Mouse (Mus musculus): ENCODE data around the gene Apobec4. TPM values are rescaled to one million over a fixed set of nuclear protein-coding genes. Genes with fewer than 3 reads are reported as not detected.

Apobec4 gene
- total RNA-seq, 1 experiment = not detected

GRCm38 (mm10) chr1:152711037-152711436 lies 39.3 kb upstream of the Apobec4 start:
- Histone ChIP-seq H3K36me3 (ENCODE audit: control insufficient read depth, insufficient read depth, low read length, poor library complexity, severe bottlenecking) (no peaks in the 10 kb centered on the region), H3K4me3 (ENCODE audit: insufficient read depth in 1 of 2, low read depth in 1 of 2, low read length in 2 of 2, poor library complexity in 1 of 2, severe bottlenecking in 1 of 2) (no peak overlapping the region), H3K4me1 (ENCODE audit: control insufficient read depth in 2 of 2, insufficient read depth in 2 of 2, low read length in 2 of 2, poor library complexity in 1 of 2) (no peaks in the 10 kb centered on the region), H3K9ac (ENCODE audit: insufficient read depth, low read depth, low read length, poor library complexity, severe bottlenecking) (no peak overlapping the region), H3K27ac (ENCODE audit: insufficient read depth, low read depth, low read length, poor library complexity, severe bottlenecking) (no peak overlapping the region), H3K9me3 (ENCODE audit: control insufficient read depth, insufficient read depth, low read depth, low read length) (no peaks in the 10 kb centered on the region)
- TF ChIP-seq CHD2 (IDR thresholded peaks at IDR 0.05; ENCODE audit: low read depth, low read length) = no peak
- TF ChIP-seq ZC3H11A (IDR thresholded peaks at IDR 0.05; ENCODE audit: borderline replicate concordance, low read depth, low read length) = no peak
- no peak for TF ChIP-seq MAFK (IDR thresholded peaks at IDR 0.05; ENCODE audit: insufficient read depth, low read depth, low read length)
- TF ChIP-seq ZNF384 (IDR thresholded peaks at IDR 0.05; ENCODE audit: low read depth, low read length) = no peak
- TF ChIP-seq HCFC1 (IDR thresholded peaks at IDR 0.05; ENCODE audit: borderline replicate concordance, insufficient read depth, low read length) = no peak
- in situ Hi-C loops (cut with MboI; ENCODE audit: low sequenced_read_pairs in 2 of 2, unreplicated experiment in 2 of 2) = no loop called here
- no peak for DNase-seq (ENCODE audit: low read depth, low spot score)

GRCm38 (mm10) chr1:152713924-152714323 lies 36.4 kb upstream of the Apobec4 start:
- no peak overlapping the region for H3K4me3 ChIP-seq (ENCODE audit: insufficient read depth in 1 of 2, low read depth in 1 of 2, low read length in 2 of 2, poor library complexity in 1 of 2, severe bottlenecking in 1 of 2)
- H3K27ac ChIP-seq (ENCODE audit: insufficient read depth, low read depth, low read length, poor library complexity, severe bottlenecking) = no peak overlapping the region
- in situ Hi-C loops (cut with MboI; ENCODE audit: low sequenced_read_pairs in 2 of 2, unreplicated experiment in 2 of 2) = no loop called here
- no peaks in the 10 kb centered on the region for H3K9me3 ChIP-seq (ENCODE audit: control insufficient read depth, insufficient read depth, low read depth, low read length)
- TF ChIP-seq ZNF384 (IDR thresholded peaks at IDR 0.05; ENCODE audit: low read depth, low read length) = no peak
- no peak for TF ChIP-seq HCFC1 (IDR thresholded peaks at IDR 0.05; ENCODE audit: borderline replicate concordance, insufficient read depth, low read length)
- no peak for TF ChIP-seq CHD2 (IDR thresholded peaks at IDR 0.05; ENCODE audit: low read depth, low read length)
- TF ChIP-seq MAFK (IDR thresholded peaks at IDR 0.05; ENCODE audit: insufficient read depth, low read depth, low read length) = no peak
- no peak for TF ChIP-seq ZC3H11A (IDR thresholded peaks at IDR 0.05; ENCODE audit: borderline replicate concordance, low read depth, low read length)
- H3K36me3 ChIP-seq (ENCODE audit: control insufficient read depth, insufficient read depth, low read length, poor library complexity, severe bottlenecking) = no peaks in the 10 kb centered on the region
- DNase-seq (ENCODE audit: low read depth, low spot score) = no peak
- H3K4me1 ChIP-seq (ENCODE audit: control insufficient read depth in 2 of 2, insufficient read depth in 2 of 2, low read length in 2 of 2, poor library complexity in 1 of 2) = peaks cover 0 to 2% of the 10 kb centered on the region in 2 experiments; a peak in 1 of 4 replicates
- H3K9ac ChIP-seq (ENCODE audit: insufficient read depth, low read depth, low read length, poor library complexity, severe bottlenecking) = no peak overlapping the region

- Histone ChIP-seq H3K36me3 (ENCODE audit: control insufficient read depth, insufficient read depth, low read length, poor library complexity, severe bottlenecking) (no peaks in the 10 kb centered on the region), H3K27ac (ENCODE audit: insufficient read depth, low read depth, low read length, poor library complexity, severe bottlenecking) (no peak overlapping the region), H3K9ac (ENCODE audit: insufficient read depth, low read depth, low read length, poor library complexity, severe bottlenecking) (no peak overlapping the region), H3K4me1 (ENCODE audit: control insufficient read depth in 2 of 2, insufficient read depth in 2 of 2, low read length in 2 of 2, poor library complexity in 1 of 2) (peaks cover 0 to 2% of the 10 kb centered on the region in 2 experiments; a peak in 1 of 4 replicates), H3K4me3 (ENCODE audit: insufficient read depth in 1 of 2, low read depth in 1 of 2, low read length in 2 of 2, poor library complexity in 1 of 2, severe bottlenecking in 1 of 2) (no peak overlapping the region), H3K9me3 (ENCODE audit: control insufficient read depth, insufficient read depth, low read depth, low read length) (no peaks in the 10 kb centered on the region)
- no peak for DNase-seq (ENCODE audit: low read depth, low spot score)
- in situ Hi-C loops (cut with MboI; ENCODE audit: low sequenced_read_pairs in 2 of 2, unreplicated experiment in 2 of 2) = no loop called here
- TF ChIP-seq CHD2 (IDR thresholded peaks at IDR 0.05; ENCODE audit: low read depth, low read length) (no peak), HCFC1 (IDR thresholded peaks at IDR 0.05; ENCODE audit: borderline replicate concordance, insufficient read depth, low read length) (no peak), ZNF384 (IDR thresholded peaks at IDR 0.05; ENCODE audit: low read depth, low read length) (no peak), MAFK (IDR thresholded peaks at IDR 0.05; ENCODE audit: insufficient read depth, low read depth, low read length) (no peak), ZC3H11A (IDR thresholded peaks at IDR 0.05; ENCODE audit: borderline replicate concordance, low read depth, low read length) (no peak)
These were observed 35.9 kb upstream of the Apobec4 start for GRCm38 (mm10) chr1:152714405-152714804.

- Histone ChIP-seq H3K4me1 (ENCODE audit: control insufficient read depth in 2 of 2, insufficient read depth in 2 of 2, low read length in 2 of 2, poor library complexity in 1 of 2) (peaks cover 2 to 4% of the 10 kb centered on the region in 2 experiments; a peak in 2 of 4 replicates), H3K27ac (ENCODE audit: insufficient read depth, low read depth, low read length, poor library complexity, severe bottlenecking) (no peak overlapping the region), H3K4me3 (ENCODE audit: insufficient read depth in 1 of 2, low read depth in 1 of 2, low read length in 2 of 2, poor library complexity in 1 of 2, severe bottlenecking in 1 of 2) (no peak overlapping the region), H3K36me3 (ENCODE audit: control insufficient read depth, insufficient read depth, low read length, poor library complexity, severe bottlenecking) (no peaks in the 10 kb centered on the region), H3K9me3 (ENCODE audit: control insufficient read depth, insufficient read depth, low read depth, low read length) (no peaks in the 10 kb centered on the region), H3K9ac (ENCODE audit: insufficient read depth, low read depth, low read length, poor library complexity, severe bottlenecking) (no peak overlapping the region)
- in situ Hi-C loops (cut with MboI; ENCODE audit: low sequenced_read_pairs in 2 of 2, unreplicated experiment in 2 of 2) = no loop called here
- TF ChIP-seq CHD2 (IDR thresholded peaks at IDR 0.05; ENCODE audit: low read depth, low read length) (no peak), MAFK (IDR thresholded peaks at IDR 0.05; ENCODE audit: insufficient read depth, low read depth, low read length) (no peak), ZNF384 (IDR thresholded peaks at IDR 0.05; ENCODE audit: low read depth, low read length) (no peak), HCFC1 (IDR thresholded peaks at IDR 0.05; ENCODE audit: borderline replicate concordance, insufficient read depth, low read length) (no peak)
- no peak for DNase-seq (ENCODE audit: low read depth, low spot score)
These were observed 33.0 kb upstream of the Apobec4 start for GRCm38 (mm10) chr1:152717329-152717728.

- no peak overlapping the region for H3K27ac ChIP-seq (ENCODE audit: insufficient read depth, low read depth, low read length, poor library complexity, severe bottlenecking)
These were observed 32.2 kb upstream of the Apobec4 start for GRCm38 (mm10) chr1:152718200-152718599.

More at GRCm38 (mm10) chr1:152718200-152718599, 32.2 kb upstream of the Apobec4 start:
- Histone ChIP-seq H3K4me1 (ENCODE audit: control insufficient read depth in 2 of 2, insufficient read depth in 2 of 2, low read length in 2 of 2, poor library complexity in 1 of 2) (peaks cover 2 to 4% of the 10 kb centered on the region in 2 experiments; a peak in 2 of 4 replicates), H3K9me3 (ENCODE audit: control insufficient read depth, insufficient read depth, low read depth, low read length) (no peaks in the 10 kb centered on the region), H3K36me3 (ENCODE audit: control insufficient read depth, insufficient read depth, low read length, poor library complexity, severe bottlenecking) (no peaks in the 10 kb centered on the region), H3K9ac (ENCODE audit: insufficient read depth, low read depth, low read length, poor library complexity, severe bottlenecking) (no peak overlapping the region), H3K4me3 (ENCODE audit: insufficient read depth in 1 of 2, low read depth in 1 of 2, low read length in 2 of 2, poor library complexity in 1 of 2, severe bottlenecking in 1 of 2) (no peak overlapping the region)
- DNase-seq (ENCODE audit: low read depth, low spot score) = no peak
- in situ Hi-C loops (cut with MboI; ENCODE audit: low sequenced_read_pairs in 2 of 2, unreplicated experiment in 2 of 2) = no loop called here
- TF ChIP-seq ZNF384 (IDR thresholded peaks at IDR 0.05; ENCODE audit: low read depth, low read length) (no peak), CHD2 (IDR thresholded peaks at IDR 0.05; ENCODE audit: low read depth, low read length) (no peak), ZC3H11A (IDR thresholded peaks at IDR 0.05; ENCODE audit: borderline replicate concordance, low read depth, low read length) (no peak), HCFC1 (IDR thresholded peaks at IDR 0.05; ENCODE audit: borderline replicate concordance, insufficient read depth, low read length) (no peak), MAFK (IDR thresholded peaks at IDR 0.05; ENCODE audit: insufficient read depth, low read depth, low read length) (no peak)
